Mouse (Mus musculus) kidney, adult 2 months (tissue): ENCODE results near the gene Tchp. TPM values are rescaled to one million over a fixed set of nuclear protein-coding genes. Genes with fewer than 3 reads are reported as not detected.

ENCODE experiments used
- DNase-seq: peaks from one replicate; pipeline ENCODE4 v3.0.0; 2021
- H3K27ac ChIP-seq: fragments of 200-500 bp; 2 replicates; pipeline ENCODE4 v1.5.1; 2012; ENCODE audit warnings: low read depth, low read length, control low read depth, inconsistent platforms; ENCODE audit not compliant: insufficient read depth
- H3K27me3 ChIP-seq: fragments of 200-500 bp; replicated peaks from 2 replicates; pipeline ENCODE4 v1.6.1; 2012; ENCODE audit warnings: mild to moderate bottlenecking, moderate library complexity, low read length, inconsistent platforms; ENCODE audit not compliant: control insufficient read depth, insufficient read depth
- H3K36me3 ChIP-seq: fragments of 200-500 bp; 2 replicates; pipeline ENCODE4 v1.6.1; 2012; ENCODE audit warnings: mild to moderate bottlenecking, moderate library complexity, low read length, inconsistent platforms; ENCODE audit not compliant: control insufficient read depth, insufficient read depth
- H3K4me1 ChIP-seq: fragments of 200-500 bp; 2 replicates; pipeline ENCODE4 v1.6.1; 2011; ENCODE audit warnings: low read length; ENCODE audit not compliant: control insufficient read depth, insufficient read depth
- H3K4me3 ChIP-seq: fragments of 200-500 bp; 2 replicates; pipeline ENCODE4 v1.5.1; 2011; ENCODE audit warnings: mild to moderate bottlenecking, low read depth, low read length, control low read depth; ENCODE audit not compliant: insufficient read depth
- CTCF ChIP-seq: fragments of 200-500 bp; conservative IDR thresholded peaks from 2 replicates; pipeline ENCODE4 v1.5.1; 2011; ENCODE audit warnings: low read depth, mild to moderate bottlenecking, control low read depth, low read length, moderate library complexity, mixed read lengths; ENCODE audit not compliant: insufficient read depth, insufficient read length
- POLR2A ChIP-seq: fragments of 200-500 bp; IDR thresholded peaks from one replicate; pipeline ENCODE4 v1.6.1; 2011; ENCODE audit warnings: low read depth, low read length, control low read depth
- WGBS: fragments of 180-500 bp; shearing (Covaris S2); methylation state at CpG from one replicate; pipeline ENCODE4 v1.1.7; 2018; 5-methylcytosine and 5-hydroxymethylcytosine counted together
- polyA plus RNA-seq: library from polyadenylated mRNA; depleted of rRNA; stranded (reverse); fragments of >200 nt; gene quantifications from 2 replicates; pipeline ENCODE4 v1.2.3, GENCODE M21; 2012

The Tchp gene
- polyA plus RNA-seq, 1 experiment, result 11.4 TPM

DNA sequence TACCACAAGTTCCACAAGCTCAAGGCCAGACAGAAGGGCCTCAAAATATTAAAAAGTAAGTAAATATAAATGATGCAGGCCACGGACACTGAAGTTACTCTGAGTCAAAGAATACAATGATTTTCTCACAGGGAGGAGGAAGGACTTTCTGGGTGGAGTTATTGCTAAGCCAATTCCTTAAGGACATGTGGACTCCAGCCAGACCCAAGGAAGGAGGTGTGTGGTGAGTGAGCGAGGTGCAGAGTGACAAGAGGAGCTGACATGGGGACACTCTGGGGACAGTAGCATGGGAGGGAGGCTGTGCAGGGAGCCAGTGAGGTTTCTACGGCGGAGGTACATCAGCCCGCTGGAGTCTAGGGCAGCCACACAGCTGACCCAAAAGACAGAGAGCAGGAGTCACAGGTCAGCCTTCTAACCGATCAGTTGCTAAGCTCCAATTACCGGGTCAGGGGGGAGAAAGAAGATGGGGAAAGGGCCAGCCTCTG lies 20.8 kb upstream of the Tchp start:
- WGBS, result 61% methylated on average over 7 of the region's 7 CpGs
- H3K27ac ChIP-seq, result no peak overlapping the region
- H3K4me3 ChIP-seq, result no peak overlapping the region
- TF ChIP-seq CTCF, result no peak
- no peak for TF ChIP-seq POLR2A
- peaks cover 8% of the 10 kb centered on the region; the same call in 1 of the 2 replicates for H3K4me1 ChIP-seq
- no peaks in the 10 kb centered on the region for H3K36me3 ChIP-seq
- no peaks in the 10 kb centered on the region for H3K27me3 ChIP-seq
- no peak for DNase-seq

DNA sequence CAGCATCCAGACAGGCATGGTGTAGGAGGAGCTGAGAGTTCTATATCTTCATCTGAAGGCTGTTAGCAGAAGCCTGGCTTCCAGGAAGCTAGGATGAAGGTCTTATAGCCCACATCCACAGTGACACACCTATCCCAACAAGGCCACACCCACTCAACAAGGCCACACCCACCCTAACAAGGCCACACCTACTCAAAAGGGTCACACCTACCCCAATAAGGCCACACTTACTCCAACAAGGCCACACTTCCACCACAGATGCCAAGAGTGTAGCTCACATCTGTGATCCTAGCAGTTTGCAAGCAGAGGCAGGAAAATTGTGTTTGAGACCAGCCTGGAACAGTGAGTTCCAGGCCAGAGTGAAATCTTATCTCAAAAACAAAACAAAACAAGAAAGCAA lies 19.7 kb upstream of the Tchp start:
- Histone ChIP-seq H3K4me3 (no peak overlapping the region), H3K4me1 (peaks cover 8% of the 10 kb centered on the region; the same call in 1 of the 2 replicates), H3K36me3 (no peaks in the 10 kb centered on the region), H3K27ac (no peak overlapping the region), H3K27me3 (no peaks in the 10 kb centered on the region)
- no peak for TF ChIP-seq POLR2A
- TF ChIP-seq CTCF, result no peak
- no peak for DNase-seq

DNA sequence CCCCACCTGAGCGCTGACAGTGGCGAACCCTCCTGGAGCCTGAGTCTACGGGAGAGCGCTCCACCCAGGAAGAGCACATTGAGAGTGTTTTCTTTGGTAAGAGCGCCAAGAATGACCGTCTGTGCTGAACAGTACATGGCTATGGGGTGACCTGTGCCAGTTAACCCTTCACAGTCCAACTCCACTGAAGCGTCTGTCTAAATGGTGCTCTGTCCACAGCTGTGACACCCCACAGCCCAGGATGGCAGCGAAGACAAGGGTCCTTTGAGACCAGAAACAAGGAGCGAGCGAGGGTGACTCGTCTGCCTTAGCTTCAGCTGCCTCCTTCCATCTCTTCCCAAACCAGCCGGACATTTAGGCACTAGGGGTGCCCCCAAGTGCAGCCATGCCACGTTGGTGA lies 18.9 kb upstream of the Tchp start:
- TF ChIP-seq CTCF, result no peak
- no peak for TF ChIP-seq POLR2A
- no peak for DNase-seq
- Histone ChIP-seq H3K4me3 (no peak overlapping the region), H3K27ac (no peak overlapping the region), H3K36me3 (no peaks in the 10 kb centered on the region), H3K27me3 (no peaks in the 10 kb centered on the region), H3K4me1 (peaks cover 8% of the 10 kb centered on the region; the same call in 1 of the 2 replicates)
- WGBS, result 88% methylated on average over 13 of the region's 13 CpGs

DNA sequence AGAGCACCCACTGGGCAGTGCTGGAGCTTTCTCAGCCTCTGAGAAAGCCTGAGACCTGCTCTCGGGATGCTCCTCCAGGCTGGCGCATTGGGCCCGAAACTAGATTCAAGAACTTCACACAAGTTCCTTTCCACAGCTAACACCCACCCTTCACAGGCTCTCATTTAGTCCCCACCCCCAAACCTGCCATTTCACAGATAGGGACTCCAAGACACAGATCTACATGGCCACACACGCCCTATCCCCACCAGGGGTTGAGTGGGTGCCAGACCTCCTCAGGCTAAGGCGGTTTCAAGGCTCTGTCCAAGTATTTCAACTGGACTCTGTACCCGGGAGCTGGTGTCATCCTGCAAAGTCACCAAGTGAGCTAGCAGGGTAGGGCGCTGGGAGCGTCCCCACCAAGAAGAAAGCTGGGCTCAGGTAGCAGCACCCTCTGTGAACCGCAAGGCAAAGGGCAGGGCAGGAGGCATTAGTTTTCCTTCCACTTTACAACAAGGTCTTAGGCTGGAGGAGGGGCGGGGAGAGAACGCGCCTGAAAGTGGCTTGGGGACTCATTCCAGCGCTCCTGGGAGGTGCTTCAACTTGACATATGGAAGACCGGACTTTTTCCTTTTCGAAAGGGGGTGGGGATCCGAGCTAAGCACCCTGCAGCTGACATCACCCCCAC lies 17.7 kb upstream of the Tchp start:
- peak; percentile 88 for DNase-seq
- TF ChIP-seq CTCF, result no peak
- TF ChIP-seq POLR2A, result no peak
- Histone ChIP-seq H3K27me3 (no peaks in the 10 kb centered on the region), H3K36me3 (no peaks in the 10 kb centered on the region), H3K4me1 (peaks cover 8% of the 10 kb centered on the region; the same call in 1 of the 2 replicates), H3K27ac (no peak overlapping the region), H3K4me3 (peak overlapping the region; percentile 96)
- WGBS, result 17% methylated on average over 16 of the region's 16 CpGs

DNA sequence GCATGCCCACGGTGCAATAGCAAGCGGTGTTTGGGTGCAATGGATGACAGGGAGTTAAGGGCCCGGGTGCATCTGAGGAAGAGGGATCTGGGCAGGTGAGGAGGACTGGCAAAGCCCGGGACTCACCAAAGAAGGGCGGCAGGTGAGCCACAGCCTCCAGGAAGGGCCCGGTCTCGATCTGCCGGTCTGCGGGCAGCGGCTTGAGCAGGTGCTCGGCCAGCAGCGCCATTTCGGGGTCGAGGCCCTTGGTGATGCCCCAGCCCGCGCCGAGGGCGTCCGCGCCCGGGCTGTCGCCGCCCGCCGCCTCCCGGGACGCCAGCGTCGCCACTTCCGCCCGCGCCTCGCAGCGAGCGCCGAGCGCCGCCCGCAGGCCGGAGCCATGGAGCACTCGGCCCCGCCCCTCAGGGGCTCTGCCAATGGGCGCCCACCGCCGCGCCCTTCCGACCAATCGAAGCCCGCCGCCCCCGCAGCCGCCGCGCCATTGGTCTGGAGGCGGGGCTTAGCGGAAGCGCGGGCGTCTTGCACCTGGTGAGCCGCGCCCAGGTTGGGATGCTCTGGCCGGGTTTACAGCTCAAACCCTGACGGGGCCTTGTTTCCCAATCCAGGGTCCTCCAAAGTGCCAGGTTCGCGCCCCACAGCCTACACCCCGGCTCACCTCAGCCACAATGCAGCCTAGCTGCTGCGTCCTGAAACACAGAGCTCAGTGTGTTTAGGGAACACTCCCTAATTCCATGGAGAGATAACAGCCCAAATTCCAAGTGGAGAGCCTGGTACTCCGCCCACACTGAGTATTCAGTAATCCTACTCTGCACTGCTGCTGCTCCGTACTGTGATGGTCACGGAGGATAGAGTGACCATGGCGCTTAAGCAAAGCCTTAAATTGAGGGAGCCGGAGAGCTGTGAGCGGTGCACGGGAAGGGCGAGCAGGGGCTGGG lies 16.7 kb upstream of the Tchp start, which contains the start of gene Gltp:
Gene Gltp (minus strand): TSS at position 352 of the 935 bp plus-strand sequence.
- peaks cover 8% of the 10 kb centered on the region; the same call in 1 of the 2 replicates for H3K4me1 ChIP-seq
- peak; percentile 96 for DNase-seq
- peak within 1 kb of the TSS; percentile 41; the same call in 1 of the 2 replicates for H3K27ac ChIP-seq
- H3K36me3 ChIP-seq, result no peaks in the 10 kb centered on the region
- H3K27me3 ChIP-seq, result no peaks in the 10 kb centered on the region
- 5% methylated on average over 75 of the region's 75 CpGs for WGBS
- TF ChIP-seq POLR2A (no peak), CTCF (peak; percentile 24; the same call in 1 of the 2 replicates)
- H3K4me3 ChIP-seq, result peak within 1 kb of the TSS; percentile 96

DNA sequence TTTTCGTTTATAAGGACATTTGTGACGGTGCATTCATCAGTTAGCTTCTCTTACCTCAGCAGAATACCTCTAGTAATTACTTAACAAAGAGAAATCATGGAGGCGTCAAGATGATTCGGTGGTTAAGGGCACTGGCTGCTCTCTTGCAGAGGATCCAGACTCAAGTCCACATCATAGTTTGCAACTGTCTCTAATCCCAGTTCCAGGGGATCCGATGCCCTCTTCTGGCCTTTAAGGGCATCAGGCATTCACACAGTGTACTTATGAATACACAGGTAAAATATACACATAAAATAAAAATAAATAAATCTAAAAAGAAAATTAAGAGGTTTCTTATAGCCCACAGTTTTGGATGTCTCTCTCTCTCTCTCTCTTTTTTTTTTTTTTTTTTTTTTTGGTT lies 11.8 kb upstream of the Tchp start:
- Histone ChIP-seq H3K4me1 (no peaks in the 10 kb centered on the region), H3K27me3 (no peaks in the 10 kb centered on the region), H3K36me3 (no peaks in the 10 kb centered on the region), H3K27ac (no peak overlapping the region), H3K4me3 (no peak overlapping the region)
- TF ChIP-seq CTCF, result peak; percentile 32
- TF ChIP-seq POLR2A, result no peak
- no peak for DNase-seq
- WGBS, result 51% methylated on average over 5 of the region's 5 CpGs

DNA sequence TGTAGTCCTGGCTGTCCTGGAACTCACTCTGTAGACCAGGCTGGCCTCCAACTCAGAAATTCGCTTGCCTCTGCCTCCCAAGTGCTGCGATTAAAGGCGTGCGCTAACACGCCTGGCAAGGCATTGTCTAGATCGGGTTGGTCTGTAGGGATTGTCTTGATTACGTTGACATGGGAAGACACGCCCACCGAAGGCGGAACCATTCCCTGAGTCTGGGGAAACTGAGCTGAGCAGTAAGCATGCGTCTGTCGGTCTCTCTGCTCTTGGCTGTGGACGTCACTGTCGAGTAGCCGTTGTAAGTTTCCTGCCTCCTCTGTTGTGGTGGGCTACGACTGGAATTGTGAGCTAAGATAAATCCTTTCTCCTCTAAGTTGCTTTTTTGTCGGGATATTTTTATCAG lies 10.6 kb upstream of the Tchp start:
- Histone ChIP-seq H3K4me3 (no peak overlapping the region), H3K27ac (no peak overlapping the region), H3K36me3 (no peaks in the 10 kb centered on the region), H3K27me3 (no peaks in the 10 kb centered on the region), H3K4me1 (no peaks in the 10 kb centered on the region)
- no peak for DNase-seq
- no peak for TF ChIP-seq POLR2A
- no peak for TF ChIP-seq CTCF
- WGBS, result 88% methylated on average over 17 of the region's 17 CpGs
